Mouse (Mus musculus) MEL (cell line): ENCODE results near the gene Pirt. TPM values are rescaled to one million over a fixed set of nuclear protein-coding genes. Genes with fewer than 3 reads are reported as not detected.

Experiments
- DNase-seq: peaks from one replicate; pipeline ENCODE4 v3.0.0; 2011; ENCODE audit warnings: low read depth, low spot score
- H3K27ac ChIP-seq: 2 replicates; pipeline ENCODE4 v1.5.1; 2012; ENCODE audit warnings: low read depth, mild to moderate bottlenecking, control low read depth, low read length, moderate library complexity; ENCODE audit not compliant: control insufficient read depth
- H3K27me3 ChIP-seq, 2 experiments: fragments of 150-350 bp in 1 of 2; sonication (generic) in 1 of 2; 2 replicates each; pipeline ENCODE4 v1.6.1; 2012; ENCODE audit warnings: low read length in 2 of 2, mild to moderate bottlenecking in 2 of 2, improper control_type of control experiment in 1 of 2, moderate library complexity in 1 of 2; ENCODE audit not compliant: insufficient read depth in 2 of 2, control insufficient read depth in 1 of 2
- H3K36me3 ChIP-seq, 2 experiments: 2 replicates each; pipeline ENCODE4 v1.6.1; 2012 to 2014; ENCODE audit warnings: low read length in 2 of 2, improper control_type of control experiment in 1 of 2, inconsistent platforms in 1 of 2, mild to moderate bottlenecking in 1 of 2; ENCODE audit not compliant: insufficient read depth in 2 of 2, control insufficient read depth in 1 of 2
- H3K4me1 ChIP-seq, 2 experiments: fragments of 150-350 bp in 1 of 2; sonication (generic) in 1 of 2; 2 replicates each; pipeline ENCODE4 v1.6.1; 2012; ENCODE audit warnings: low read length in 2 of 2, improper control_type of control experiment in 1 of 2, mild to moderate bottlenecking in 1 of 2; ENCODE audit not compliant: insufficient read depth in 2 of 2, control insufficient read depth in 1 of 2
- H3K4me3 ChIP-seq, 2 experiments: fragments of 150-350 bp in 1 of 2; sonication (generic) in 1 of 2; 2 replicates each; pipeline ENCODE4 v1.5.1; 2012; ENCODE audit warnings: low read depth in 2 of 2, low read length in 2 of 2, mild to moderate bottlenecking in 2 of 2, moderate library complexity in 2 of 2, control low read depth in 1 of 2, improper control_type of control experiment in 1 of 2; ENCODE audit not compliant: control insufficient read depth in 1 of 2, insufficient read depth in 1 of 2
- H3K79me2 ChIP-seq: 2 replicates; pipeline ENCODE4 v1.6.1; 2012; ENCODE audit warnings: mild to moderate bottlenecking, low read length, moderate library complexity; ENCODE audit not compliant: control insufficient read depth, poor library complexity, insufficient read depth
- H3K9ac ChIP-seq: 2 replicates; pipeline ENCODE4 v1.6.1; 2012; ENCODE audit warnings: low read depth, mild to moderate bottlenecking, control low read depth, low read length, moderate library complexity; ENCODE audit not compliant: control insufficient read depth, poor library complexity, severe bottlenecking
- H3K9me3 ChIP-seq: fragments of 150-350 bp; sonication (generic); replicated peaks from 2 replicates; pipeline ENCODE4 v1.6.1; 2012; ENCODE audit warnings: mild to moderate bottlenecking, low read length, improper control_type of control experiment, moderate library complexity; ENCODE audit not compliant: insufficient read depth
- BHLHE40 ChIP-seq: IDR thresholded peaks from 2 replicates; pipeline ENCODE4 v1.6.1; 2012; ENCODE audit warnings: low read depth, mild to moderate bottlenecking, inconsistent platforms, low read length, improper control_type of control experiment, borderline replicate concordance
- CHD1 ChIP-seq: IDR thresholded peaks from 2 replicates; pipeline ENCODE4 v1.6.1; 2012; ENCODE audit warnings: low read depth, mild to moderate bottlenecking, inconsistent platforms, low read length, improper control_type of control experiment
- CHD2 ChIP-seq: IDR thresholded peaks from 2 replicates; pipeline ENCODE4 v1.6.1; 2011; ENCODE audit warnings: low read length, improper control_type of control experiment
- CTCF ChIP-seq, 3 experiments: IDR thresholded peaks in 2 of 3; conservative IDR thresholded peaks in 1 of 3; 2 replicates each; pipeline ENCODE4 v1.5.1; 2011 to 2012; ENCODE audit warnings: low read length in 3 of 3, low read depth in 2 of 3, mild to moderate bottlenecking in 2 of 3, improper control_type of control experiment in 1 of 3, inconsistent platforms in 1 of 3, mixed read lengths in 1 of 3, moderate library complexity in 1 of 3; ENCODE audit not compliant: control insufficient read depth in 1 of 3, insufficient read depth in 1 of 3, poor library complexity in 1 of 3, severe bottlenecking in 1 of 3
- E2F4 ChIP-seq: IDR thresholded peaks from 2 replicates; pipeline ENCODE4 v1.6.1; 2011; ENCODE audit warnings: low read depth, low read length, improper control_type of control experiment, borderline replicate concordance
- EP300 ChIP-seq, 2 experiments: IDR thresholded peaks; 2 replicates each; pipeline ENCODE4 v1.6.1; 2011; ENCODE audit warnings: improper control_type of control experiment in 2 of 2, low read length in 2 of 2, low read depth in 1 of 2, mild to moderate bottlenecking in 1 of 2
- GABPA ChIP-seq: IDR thresholded peaks from 2 replicates; pipeline ENCODE4 v1.6.1; 2012; ENCODE audit warnings: low read depth, mild to moderate bottlenecking, inconsistent platforms, low read length, improper control_type of control experiment, moderate library complexity
- HCFC1 ChIP-seq: IDR thresholded peaks from 2 replicates; pipeline ENCODE4 v1.6.1; 2012; ENCODE audit warnings: low read depth, mild to moderate bottlenecking, inconsistent platforms, low read length, improper control_type of control experiment, moderate library complexity
- JUND ChIP-seq: IDR thresholded peaks from 2 replicates; pipeline ENCODE4 v1.6.1; 2011; ENCODE audit warnings: low read depth, mild to moderate bottlenecking, improper control_type of control experiment, low read length
- KAT2A ChIP-seq: conservative IDR thresholded peaks from 2 replicates; pipeline ENCODE4 v1.6.1; 2012; ENCODE audit warnings: low read depth, low read length, improper control_type of control experiment, inconsistent platforms
- MAZ ChIP-seq: IDR thresholded peaks from 2 replicates; pipeline ENCODE4 v1.6.1; 2012; ENCODE audit warnings: low read depth, mild to moderate bottlenecking, inconsistent platforms, low read length, improper control_type of control experiment
- MXI1 ChIP-seq: IDR thresholded peaks from 2 replicates; pipeline ENCODE4 v1.6.1; 2011; ENCODE audit warnings: mild to moderate bottlenecking, low read depth, low read length, improper control_type of control experiment
- MYC ChIP-seq: IDR thresholded peaks from 2 replicates; pipeline ENCODE4 v1.6.1; 2011; ENCODE audit warnings: low read depth, mild to moderate bottlenecking, low read length, improper control_type of control experiment, moderate library complexity
- NELFE ChIP-seq: IDR thresholded peaks from 2 replicates; pipeline ENCODE4 v1.6.1; 2011; ENCODE audit warnings: low read depth, low read length, improper control_type of control experiment
- POLR2A ChIP-seq, 2 experiments: IDR thresholded peaks; 2 replicates each; pipeline ENCODE4 v1.6.1; 2011 to 2012; ENCODE audit warnings: low read length in 2 of 2, mild to moderate bottlenecking in 2 of 2, control low read depth in 1 of 2, improper control_type of control experiment in 1 of 2, low read depth in 1 of 2, moderate library complexity in 1 of 2; ENCODE audit not compliant: control insufficient read depth in 1 of 2, insufficient read depth in 1 of 2, poor library complexity in 1 of 2
- POLR2AphosphoS5 ChIP-seq: IDR thresholded peaks from 2 replicates; pipeline ENCODE4 v1.6.1; 2012; ENCODE audit warnings: low read depth, borderline replicate concordance, mild to moderate bottlenecking, inconsistent platforms, low read length, moderate library complexity, mixed read lengths
- RCOR1 ChIP-seq: IDR thresholded peaks from 2 replicates; pipeline ENCODE4 v1.6.1; 2012; ENCODE audit warnings: low read depth, mild to moderate bottlenecking, inconsistent platforms, low read length, improper control_type of control experiment
- SIN3A ChIP-seq: IDR thresholded peaks from 2 replicates; pipeline ENCODE4 v1.6.1; 2012; ENCODE audit warnings: low read length, improper control_type of control experiment, inconsistent platforms
- SMC3 ChIP-seq: IDR thresholded peaks from 2 replicates; pipeline ENCODE4 v1.6.1; 2011; ENCODE audit warnings: low read depth, low read length, improper control_type of control experiment
- TBP ChIP-seq: IDR thresholded peaks from 2 replicates; pipeline ENCODE4 v1.8.0; 2011; ENCODE audit warnings: low read depth, low read length, improper control_type of control experiment
- TCF12 ChIP-seq: IDR thresholded peaks from 2 replicates; pipeline ENCODE4 v1.6.1; 2014; ENCODE audit warnings: low read depth, mild to moderate bottlenecking, inconsistent platforms, low read length, improper control_type of control experiment, moderate library complexity
- UBTF ChIP-seq: IDR thresholded peaks from 2 replicates; pipeline ENCODE4 v1.6.1; 2012; ENCODE audit warnings: low read depth, mild to moderate bottlenecking, inconsistent platforms, low read length, improper control_type of control experiment, moderate library complexity, borderline replicate concordance; ENCODE audit not compliant: insufficient read depth
- USF1 ChIP-seq: IDR thresholded peaks from 2 replicates; pipeline ENCODE4 v1.6.1; 2014; ENCODE audit warnings: low read depth, mild to moderate bottlenecking, inconsistent platforms, low read length, improper control_type of control experiment, moderate library complexity
- ZC3H11A ChIP-seq: IDR thresholded peaks from 2 replicates; pipeline ENCODE4 v1.6.1; 2012; ENCODE audit warnings: low read depth, mild to moderate bottlenecking, inconsistent platforms, low read length, improper control_type of control experiment
- ZNF384 ChIP-seq: IDR thresholded peaks from 2 replicates; pipeline ENCODE4 v1.6.1; 2012; ENCODE audit warnings: low read depth, mild to moderate bottlenecking, inconsistent platforms, low read length, improper control_type of control experiment
- polyA plus RNA-seq, 2 experiments: library from polyadenylated mRNA; stranded (reverse) in 1 of 2; unstranded in 1 of 2; fragments of >175 nt in 1 of 2; fragments of >200 nt in 1 of 2; gene quantifications; 2 replicates each; pipeline versions ENCODE4 v1.2.1 to v1.2.4; 2012; ENCODE audit warnings: low replicate concordance in 2 of 2, low read depth in 1 of 2; ENCODE audit not compliant: insufficient read length in 2 of 2, insufficient read depth in 1 of 2, missing spikeins in 1 of 2
- total RNA-seq: library from RNA; depleted of rRNA; stranded (reverse); fragments of 300-350 nt; gene quantifications from 2 replicates; pipeline ENCODE4 v1.2.3, GENCODE M21; 2012

Gene Pirt
- total and polyA plus RNA-seq, 3 experiments, result not detected

DNA sequence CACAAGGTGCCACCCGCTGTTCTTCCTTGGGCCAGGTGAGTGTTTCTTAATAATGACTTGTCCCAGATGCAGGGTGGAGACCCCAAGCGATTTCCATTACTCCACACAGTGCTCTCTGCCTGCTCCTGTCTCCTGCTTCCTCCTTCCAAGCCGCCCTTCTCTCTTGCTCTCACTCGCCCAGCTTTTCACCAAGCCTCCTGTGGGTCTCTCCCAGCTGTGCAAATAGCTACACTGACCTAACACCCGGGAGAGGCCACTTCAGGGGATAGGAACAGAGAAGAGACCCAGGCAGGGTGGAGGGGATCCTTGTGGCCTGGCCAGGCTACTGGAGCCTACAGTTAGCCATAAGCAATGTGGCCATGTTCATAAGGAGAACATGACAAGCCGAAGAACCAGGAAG is 35.1 kb downstream of the Pirt start:
- Histone ChIP-seq H3K4me1 (no peaks in the 10 kb centered on the region), H3K27ac (no peak overlapping the region), H3K79me2 (no peaks in the 10 kb centered on the region), H3K36me3 (no peaks in the 10 kb centered on the region), H3K27me3 (no peaks in the 10 kb centered on the region), H3K4me3 (no peak overlapping the region), H3K9me3 (no peaks in the 10 kb centered on the region), H3K9ac (no peak overlapping the region)
- DNase-seq, result no peak
- TF ChIP-seq POLR2AphosphoS5 (no peak), MYC (no peak), TCF12 (no peak), KAT2A (no peak), TBP (no peak), ZNF384 (no peak), BHLHE40 (no peak), MAZ (no peak), CTCF (IDR thresholded peaks at IDR 0.05 in 2 of 3, conservative IDR thresholded peaks at IDR 0.05 in 1 of 3; ENCODE audit: control insufficient read depth in 1 of 3, insufficient read depth in 1 of 3, low read depth in 2 of 3, low read length in 3 of 3, poor library complexity in 1 of 3, severe bottlenecking in 1 of 3) (no peak), ZC3H11A (no peak), POLR2A (IDR thresholded peaks at IDR 0.05; ENCODE audit: control insufficient read depth in 1 of 2, insufficient read depth in 1 of 2, low read depth in 1 of 2, low read length in 2 of 2, poor library complexity in 1 of 2) (no peak), UBTF (no peak)

- TF ChIP-seq CHD1, result no peak
- no peak for TF ChIP-seq E2F4
- TF ChIP-seq EP300 (IDR thresholded peaks at IDR 0.05; ENCODE audit: low read depth in 1 of 2, low read length in 2 of 2), result no peak
- TF ChIP-seq HCFC1, result no peak
- no peak for TF ChIP-seq JUND
- no peak for TF ChIP-seq SIN3A
- TF ChIP-seq MAZ, result no peak
- TF ChIP-seq GABPA, result no peak
- TF ChIP-seq TBP, result no peak
- no peak for TF ChIP-seq MXI1
- no peak for TF ChIP-seq CTCF (IDR thresholded peaks at IDR 0.05 in 2 of 3, conservative IDR thresholded peaks at IDR 0.05 in 1 of 3; ENCODE audit: control insufficient read depth in 1 of 3, insufficient read depth in 1 of 3, low read depth in 2 of 3, low read length in 3 of 3, poor library complexity in 1 of 3, severe bottlenecking in 1 of 3)
- TF ChIP-seq USF1, result no peak
- TF ChIP-seq RCOR1, result no peak
- no peak for TF ChIP-seq SMC3
- TF ChIP-seq UBTF, result no peak
- no peak for TF ChIP-seq ZC3H11A
- no peak for TF ChIP-seq CHD2
- TF ChIP-seq NELFE, result no peak
- no peak for TF ChIP-seq ZNF384
- no peak for DNase-seq
- Histone ChIP-seq H3K4me3 (no peak within 1 kb of the TSS), H3K27ac (no peak within 1 kb of the TSS), H3K36me3 (no peaks in the 10 kb centered on the region), H3K9me3 (no peaks in the 10 kb centered on the region), H3K9ac (no peak within 1 kb of the TSS), H3K79me2 (no peaks in the 10 kb centered on the region), H3K27me3 (no peaks in the 10 kb centered on the region; a peak in 1 of 4 replicates), H3K4me1 (no peaks in the 10 kb centered on the region)
Measured at GRCm38 (mm10) chr11:66956303-66956702, 44.5 kb downstream of the Pirt start, which contains the start of gene Tmem238l. Tmem238l (plus strand) TSS chr11:66956638.
